Mouse (Mus musculus): Measurements from ENCODE around the gene Slc22a13. TPM values are rescaled to one million over a fixed set of nuclear protein-coding genes. Genes with fewer than 3 reads are reported as not detected.

The Slc22a13 gene
- total RNA-seq, 2 experiments from 2014 or later, result not detected

DNA sequence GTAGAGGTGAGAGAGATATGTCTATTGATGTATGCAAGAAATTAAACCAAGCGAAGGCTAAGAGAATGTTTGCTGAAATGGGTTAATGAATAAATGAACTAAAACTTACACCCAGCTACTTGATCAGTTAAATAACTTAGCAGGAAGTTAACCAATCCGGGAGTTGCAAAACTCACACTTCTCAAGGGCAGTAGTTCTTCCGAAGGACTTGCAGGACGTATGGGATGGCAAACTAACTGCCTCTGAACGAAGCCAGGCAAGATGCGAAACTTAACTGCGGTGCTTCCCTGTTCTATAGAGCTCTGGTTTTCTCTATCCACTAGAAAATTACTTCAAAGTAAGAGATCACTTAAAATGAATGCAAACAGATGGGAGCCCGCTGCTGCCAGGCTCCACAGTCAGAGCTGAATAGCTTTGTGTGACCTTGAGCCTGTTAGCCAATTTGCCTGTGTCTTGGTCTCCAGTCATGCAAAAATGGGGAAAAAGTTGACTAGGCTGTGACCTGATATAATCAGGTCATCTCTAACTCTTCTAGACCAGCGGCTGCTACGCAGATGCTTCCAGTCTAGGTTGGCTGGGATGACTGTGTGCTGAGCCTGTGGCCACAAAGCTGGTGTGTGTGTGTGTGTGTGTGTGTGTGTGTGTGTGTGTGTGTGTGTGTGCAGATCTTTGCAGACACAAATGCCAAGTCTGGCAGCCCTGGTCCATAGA, 9.6 kb downstream of the Slc22a13 start:
- DNase-seq, result no peak

DNA sequence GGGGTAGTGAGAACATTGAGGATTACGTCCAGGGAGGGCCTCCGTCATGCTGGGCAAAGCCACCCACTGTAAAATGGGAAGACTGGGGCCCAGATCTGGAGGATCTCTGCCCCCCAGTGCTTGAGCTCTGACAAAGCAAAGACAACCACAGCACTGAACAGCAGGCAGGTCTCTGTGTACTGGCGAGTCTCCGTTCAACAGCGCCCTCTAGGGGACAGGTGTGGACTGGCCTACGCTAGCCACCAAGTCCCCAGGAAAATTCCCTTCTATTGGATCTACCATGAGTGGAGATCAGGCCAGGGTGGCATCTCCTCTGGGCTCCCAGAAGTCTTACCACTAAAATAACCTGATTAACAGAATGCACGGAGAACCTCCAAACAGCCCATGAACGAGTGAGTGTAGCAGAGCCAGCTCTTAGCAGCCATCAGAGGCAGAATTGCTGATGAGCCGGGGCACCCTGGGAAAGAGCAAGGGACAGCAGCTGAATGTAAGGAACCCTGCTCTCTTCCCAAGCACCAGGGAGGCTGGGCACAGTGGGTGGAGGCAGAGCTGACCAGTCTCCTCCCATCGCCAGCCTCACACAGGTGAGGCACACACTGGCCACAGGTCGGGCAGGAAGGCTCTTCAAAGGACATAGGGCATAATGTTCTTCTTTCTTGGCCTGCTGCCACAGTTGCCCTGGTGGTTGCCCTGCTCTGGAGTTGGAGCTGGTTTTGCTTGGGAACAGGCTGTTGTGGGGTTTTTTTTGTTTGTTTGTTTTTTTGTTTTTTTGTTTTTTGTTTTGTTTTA, 16.5 kb downstream of the Slc22a13 start:
- peak; percentile 23 to 52 for DNase-seq

DNA sequence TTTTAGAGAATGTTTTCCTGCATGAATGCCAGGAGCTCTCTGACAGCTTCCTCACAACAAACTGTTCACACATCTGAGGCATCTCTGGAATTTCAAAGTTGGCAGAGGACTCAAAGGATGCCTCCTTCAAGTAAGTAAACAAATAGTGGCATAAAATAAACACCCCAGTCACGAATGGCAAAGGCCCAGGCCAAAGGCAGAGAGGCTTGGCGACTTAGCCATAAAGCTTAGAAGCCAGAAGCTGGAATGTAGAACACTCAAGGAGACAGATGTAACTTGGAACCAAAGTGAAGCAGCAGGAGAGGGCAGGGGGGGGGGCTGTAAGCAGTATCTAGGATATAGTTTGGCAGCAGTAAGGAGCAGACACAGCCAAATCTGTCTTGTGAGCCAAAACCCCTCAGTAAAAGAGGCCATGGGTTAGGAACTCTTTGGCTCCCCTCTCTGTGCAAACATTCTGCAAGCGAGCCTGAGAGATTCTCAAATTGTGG, 27.6 kb downstream of the Slc22a13 start:
- no peak for DNase-seq

DNA sequence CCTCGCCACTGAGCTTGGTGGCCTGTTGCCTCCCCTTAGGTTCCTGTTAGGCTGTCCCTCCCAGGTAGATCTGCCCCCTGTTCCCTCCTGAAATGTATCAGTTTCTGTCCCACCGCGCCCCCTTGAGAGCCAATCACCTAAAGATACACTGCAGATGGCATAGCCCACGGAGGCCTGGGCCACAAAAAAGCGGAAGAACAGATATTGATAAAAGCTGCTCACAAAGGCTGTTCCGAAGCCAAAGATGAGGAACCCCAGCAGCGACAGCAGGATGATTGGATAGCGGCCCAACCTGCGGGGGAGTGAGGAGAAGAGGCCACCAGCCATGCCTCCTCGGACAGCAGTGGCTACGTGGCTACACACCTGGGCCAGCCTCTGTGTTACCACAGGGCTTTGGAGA, 29.6 kb downstream of the Slc22a13 start:
- DNase-seq, result no peak

DNA sequence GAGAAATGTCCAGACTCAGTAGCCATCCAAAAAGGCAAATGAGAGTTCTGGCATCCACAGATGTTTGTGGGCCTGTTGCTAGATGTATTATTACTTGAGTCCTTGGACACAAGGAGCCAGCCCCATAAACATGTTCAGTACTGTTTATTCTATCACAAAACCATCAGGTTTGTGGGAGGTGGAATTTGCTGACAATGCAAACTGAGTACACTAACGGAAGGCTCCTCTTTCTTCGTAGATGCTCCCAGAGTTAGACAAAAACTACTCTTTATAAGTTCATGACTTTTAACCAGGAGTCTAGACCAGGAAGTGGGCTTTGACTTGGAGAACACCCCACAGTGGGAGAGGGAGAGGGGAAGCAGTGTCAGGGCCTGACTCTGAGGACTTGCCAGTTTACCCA, 41.3 kb downstream of the Slc22a13 start:
- no peak for DNase-seq

DNA sequence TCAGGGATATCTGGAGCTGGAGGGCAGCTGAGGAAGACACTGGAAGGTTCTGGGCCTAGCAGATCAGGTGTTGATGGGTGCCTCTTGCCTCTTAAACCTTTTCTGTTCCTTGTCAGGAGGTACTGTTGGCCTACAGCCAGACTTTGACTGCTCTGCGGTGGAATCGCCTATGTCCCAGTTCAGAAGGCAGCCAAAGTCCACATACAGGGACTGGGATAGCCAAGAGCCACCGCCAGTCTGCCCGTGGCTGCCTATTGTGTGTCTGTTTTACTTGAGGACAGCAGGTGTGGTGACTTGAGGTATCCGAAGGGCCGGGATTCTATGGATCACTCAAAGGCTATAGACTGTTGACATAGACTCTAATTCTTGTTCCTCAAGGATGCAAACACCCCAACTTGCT, 43.4 kb downstream of the Slc22a13 start:
- peak in 1 of 2 experiments; percentile 38 for DNase-seq

DNA sequence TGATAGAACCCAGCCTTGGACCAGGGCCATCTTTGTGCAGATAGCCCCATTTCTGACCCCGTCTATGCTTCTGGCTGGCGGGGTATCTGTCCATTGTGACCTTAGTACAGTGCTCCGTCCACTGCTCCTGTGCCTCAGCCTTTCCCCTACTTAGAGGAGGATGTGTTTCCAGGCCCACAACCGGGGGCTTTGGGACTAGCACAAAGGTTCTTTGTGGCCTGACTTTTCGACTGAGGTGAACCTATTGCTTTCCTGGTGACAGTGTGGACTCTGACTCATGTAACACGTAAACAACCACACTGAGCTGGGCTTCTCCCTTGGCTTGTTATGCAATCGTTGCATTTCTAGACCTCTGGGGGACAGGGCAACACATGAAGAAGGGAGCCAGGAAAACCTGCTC, 44.2 kb downstream of the Slc22a13 start:
- DNase-seq, result peak in 1 of 2 experiments; percentile 15

DNA sequence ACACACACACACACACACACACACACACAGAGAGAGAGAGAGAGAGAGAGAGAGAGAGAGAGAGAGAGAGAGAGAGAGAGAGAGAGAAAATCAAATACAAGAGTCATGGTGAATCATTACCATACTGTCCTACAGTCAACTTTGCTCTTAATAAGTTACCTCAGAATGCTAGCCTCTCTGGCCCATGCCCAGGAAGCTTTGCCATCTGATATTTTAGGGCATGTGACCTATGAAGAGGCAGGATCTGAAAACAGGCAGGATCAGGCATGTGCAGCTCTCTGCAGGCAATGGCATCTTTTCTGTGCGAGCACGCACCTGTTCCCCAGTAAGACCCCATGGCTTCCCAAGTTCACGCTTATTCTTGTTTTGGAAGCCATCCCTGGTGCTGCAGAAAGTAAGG, 48.2 kb downstream of the Slc22a13 start:
- DNase-seq, result peak in 1 of 2 experiments; percentile 27

DNA sequence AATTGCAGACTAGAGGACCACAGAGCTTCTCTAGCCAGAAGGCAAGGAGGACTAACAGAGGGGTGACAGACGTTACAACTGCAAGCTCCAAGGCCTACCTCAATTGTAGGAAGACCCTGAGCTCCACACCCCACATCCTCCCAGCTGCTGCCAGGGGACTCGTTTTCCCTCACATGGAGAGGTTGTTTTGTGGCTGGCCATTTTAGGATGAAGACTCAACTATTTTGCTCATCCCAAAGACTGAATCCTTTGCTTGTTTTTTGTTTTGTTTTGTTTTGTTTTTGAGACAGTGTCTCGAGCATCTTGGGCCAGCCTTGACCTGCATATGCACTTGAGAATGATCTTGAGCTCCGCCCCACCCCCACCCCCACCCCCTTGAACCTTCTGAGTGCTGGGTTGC, 50.0 kb downstream of the Slc22a13 start, which contains the start of gene Gm47289:
Gene Gm47289, plus strand, starts transcription at position 301 of the 400 bp plus-strand sequence.
- no peak for DNase-seq

DNA sequence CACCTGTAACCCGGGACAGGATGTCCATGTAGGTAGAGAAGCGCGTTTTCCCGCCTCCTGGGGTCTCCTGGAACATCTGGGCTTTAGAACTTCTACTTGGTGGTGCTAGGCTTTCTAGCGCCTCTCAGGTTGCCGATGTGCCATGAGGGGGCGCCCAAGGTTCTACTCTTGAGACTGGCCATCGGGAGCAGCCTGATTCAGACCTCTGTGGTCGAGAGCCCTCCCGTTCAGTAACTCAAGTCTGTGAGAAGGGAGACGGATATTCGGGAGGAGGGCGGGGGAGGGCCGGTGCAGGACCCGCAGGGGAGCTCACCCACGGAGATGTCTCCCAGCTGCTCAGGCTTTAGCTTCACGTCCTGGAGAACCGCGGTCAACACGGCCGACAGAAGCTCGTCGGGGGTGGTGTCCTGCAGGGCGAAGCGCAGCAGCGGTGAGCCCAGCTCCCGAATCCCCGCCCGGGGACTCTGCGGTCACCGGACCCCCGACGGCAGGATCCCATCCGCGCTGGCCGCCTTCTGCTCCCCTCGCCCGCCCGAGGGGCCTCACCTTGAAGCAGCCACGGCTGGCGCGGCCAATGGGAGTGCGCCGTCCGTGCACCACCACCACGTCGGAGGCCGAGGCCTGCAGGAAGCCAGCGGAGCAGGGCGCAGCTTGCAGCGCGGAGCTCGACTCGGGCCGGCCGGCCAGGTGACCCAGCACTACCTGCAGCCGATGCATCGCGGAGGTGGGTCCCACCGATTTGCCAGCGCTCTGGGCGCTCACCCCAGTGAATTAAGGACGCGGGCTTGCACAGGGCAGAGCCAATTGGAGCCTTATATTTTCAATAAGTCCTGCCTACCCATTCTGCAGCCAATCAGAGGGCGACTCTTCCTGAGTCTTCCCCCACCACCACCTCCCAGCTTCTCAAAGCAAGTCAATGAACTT, 52.4 kb downstream of the Slc22a13 start, which contains the start of gene Acaa1b:
Gene Acaa1b, minus strand, starts transcription at position 816 of the 924 bp plus-strand sequence.
- DNase-seq, result peak; percentile 78 to 89

DNA sequence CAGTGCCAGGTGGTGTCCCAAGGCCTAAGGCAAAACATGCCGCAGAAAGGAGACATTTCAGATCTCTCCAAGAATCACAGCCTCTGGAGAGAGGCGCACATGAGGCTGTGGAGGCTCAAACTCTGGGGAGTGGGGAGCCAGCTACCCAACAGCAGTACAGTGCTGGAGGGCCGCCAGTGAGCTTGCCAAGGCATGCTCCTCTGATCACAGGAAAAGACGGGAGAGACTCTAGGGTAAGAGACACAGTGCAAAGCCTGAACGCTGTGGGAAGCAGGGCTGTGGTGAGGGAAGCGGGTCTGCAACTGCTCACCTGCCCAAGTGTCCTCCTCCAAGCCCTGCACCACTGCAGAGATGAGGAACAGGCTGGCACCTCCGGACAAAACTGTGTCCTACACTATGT, 53.1 kb downstream of the Slc22a13 start:
- DNase-seq, result peak in 1 of 2 experiments; percentile 47

DNA sequence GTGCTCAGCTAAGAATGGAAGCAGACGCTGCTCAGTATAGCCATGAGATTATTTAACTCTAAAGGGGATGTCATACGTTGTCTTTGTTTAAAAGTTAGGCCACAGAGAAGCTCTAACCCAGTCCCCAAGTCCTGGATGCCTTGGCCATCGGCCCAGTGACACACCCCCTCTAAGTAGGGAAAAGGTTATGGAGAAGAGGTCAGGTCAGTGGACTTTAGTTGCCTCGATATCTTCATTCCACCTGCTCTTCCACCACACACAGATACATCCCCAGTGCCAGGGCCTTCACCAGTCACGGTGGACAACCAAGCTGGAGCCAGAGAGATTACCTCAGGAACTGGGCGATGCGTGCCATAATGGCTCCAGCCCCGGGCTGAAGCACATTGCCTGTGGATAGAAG, 53.5 kb downstream of the Slc22a13 start:
- peak in 1 of 2 experiments; percentile 33 for DNase-seq

DNA sequence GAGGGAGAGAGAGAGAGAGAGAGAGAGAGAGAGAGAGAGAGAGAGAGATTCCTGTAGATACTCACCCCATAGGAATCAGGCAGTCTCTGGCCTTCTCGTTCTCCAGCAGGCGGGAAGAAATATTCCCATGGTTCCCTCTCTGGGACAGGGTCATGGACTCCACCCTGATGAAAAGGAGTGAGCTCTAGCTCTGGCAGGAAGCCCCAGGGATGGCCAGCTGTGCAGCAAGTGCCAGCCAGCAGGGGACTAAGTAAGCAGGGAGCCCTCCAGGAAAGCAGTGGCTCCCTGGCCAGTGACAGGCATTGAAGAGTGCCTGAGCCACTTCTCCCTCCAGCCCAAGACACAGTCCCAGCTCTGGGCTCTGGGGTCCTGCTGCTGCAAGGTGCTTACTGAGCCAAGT, 57.1 kb downstream of the Slc22a13 start:
- DNase-seq, result peak in 1 of 2 experiments; percentile 11

DNA sequence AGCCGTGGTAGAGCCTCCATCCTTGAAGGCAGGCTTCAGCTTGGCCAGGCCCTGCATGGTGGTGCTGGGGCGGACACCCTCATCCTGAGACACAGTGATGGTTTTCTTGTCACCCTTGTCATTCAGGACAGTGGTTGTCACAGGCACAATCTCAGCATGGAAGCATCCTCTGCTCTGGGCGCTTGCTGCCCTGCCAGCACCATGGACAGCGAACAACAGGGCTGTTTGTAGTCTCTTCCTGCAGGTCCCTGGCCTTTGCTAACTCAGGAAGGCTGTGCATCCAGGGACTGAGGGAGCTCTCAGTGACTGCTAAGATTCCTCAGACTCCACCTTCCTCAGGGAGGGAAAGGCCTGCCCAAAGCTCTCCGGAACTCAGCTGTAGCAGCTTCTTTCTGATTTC, 59.3 kb downstream of the Slc22a13 start:
- peak; percentile 71 to 79 for DNase-seq

DNA sequence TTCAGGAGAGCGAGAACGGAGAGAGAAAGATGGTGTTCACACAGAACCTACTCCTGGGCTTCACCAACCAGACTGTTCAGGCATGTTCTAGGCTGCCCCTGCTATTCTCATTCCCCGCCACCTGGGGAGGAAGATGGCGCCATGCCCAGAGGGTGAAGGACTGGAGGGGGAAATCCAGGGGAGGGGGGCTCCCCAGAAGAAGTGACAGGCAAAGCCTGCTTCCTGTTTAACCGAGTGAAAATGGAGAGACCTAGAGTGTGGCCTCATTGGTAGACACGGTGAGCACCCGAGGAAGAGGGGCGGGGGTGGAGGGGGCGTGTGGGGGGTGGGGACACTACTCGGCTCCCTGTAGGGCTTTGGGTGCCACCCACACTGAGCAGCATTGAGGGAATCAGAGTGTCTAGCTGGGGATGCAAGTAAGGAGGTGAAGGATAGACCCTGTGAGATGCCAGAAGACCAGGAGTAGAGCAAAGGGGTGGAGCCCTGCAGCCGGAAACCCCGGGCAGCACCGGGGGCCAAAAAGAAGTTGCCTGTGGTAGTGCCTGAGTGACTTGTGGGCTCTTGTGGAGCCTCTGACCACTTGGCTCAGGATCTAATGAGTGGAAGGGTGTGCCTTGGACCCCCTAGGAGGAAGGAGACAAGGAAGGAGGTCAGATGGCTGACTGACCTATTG, 62.7 kb downstream of the Slc22a13 start:
- no peak for DNase-seq

DNA sequence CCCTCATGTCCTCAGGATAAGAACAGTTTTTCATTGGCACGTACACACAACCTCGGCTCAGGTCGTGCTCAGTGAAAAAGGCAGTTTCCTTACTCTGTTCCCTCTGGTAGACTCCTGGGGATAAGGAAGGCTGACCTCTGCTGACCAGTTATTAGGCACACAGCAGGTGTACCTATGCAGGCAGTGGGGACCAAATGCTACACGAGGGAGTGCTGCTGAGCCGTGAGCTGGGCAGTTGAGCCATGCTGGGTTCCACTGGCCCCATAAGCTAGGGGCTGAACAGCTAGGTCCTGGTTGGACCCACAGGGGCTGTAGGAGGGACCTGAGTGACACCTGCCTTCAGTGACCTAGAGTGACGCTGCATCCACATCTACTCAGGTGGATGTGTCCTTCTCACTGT, 63.3 kb downstream of the Slc22a13 start:
- no peak for DNase-seq

DNA sequence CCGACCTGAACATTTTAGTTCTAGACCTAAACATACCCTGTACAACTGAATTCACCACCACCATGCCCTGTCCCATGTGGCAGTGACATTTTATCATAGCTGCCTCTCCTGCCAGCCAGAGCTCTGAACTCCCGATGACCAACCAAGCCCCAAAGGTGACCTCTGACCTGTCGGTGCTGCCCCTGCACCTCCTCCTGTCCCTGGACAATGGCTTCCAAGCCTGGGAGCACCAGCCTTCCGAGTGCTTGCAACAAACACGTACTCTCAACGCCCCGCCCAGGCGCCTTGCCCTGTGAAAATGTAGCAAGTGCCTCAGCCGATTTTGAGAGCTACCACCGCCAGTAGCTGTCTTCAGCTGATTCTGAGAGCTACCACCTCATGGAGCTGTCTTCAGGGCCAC, 63.8 kb downstream of the Slc22a13 start:
- peak in 1 of 2 experiments; percentile 10 for DNase-seq

DNA sequence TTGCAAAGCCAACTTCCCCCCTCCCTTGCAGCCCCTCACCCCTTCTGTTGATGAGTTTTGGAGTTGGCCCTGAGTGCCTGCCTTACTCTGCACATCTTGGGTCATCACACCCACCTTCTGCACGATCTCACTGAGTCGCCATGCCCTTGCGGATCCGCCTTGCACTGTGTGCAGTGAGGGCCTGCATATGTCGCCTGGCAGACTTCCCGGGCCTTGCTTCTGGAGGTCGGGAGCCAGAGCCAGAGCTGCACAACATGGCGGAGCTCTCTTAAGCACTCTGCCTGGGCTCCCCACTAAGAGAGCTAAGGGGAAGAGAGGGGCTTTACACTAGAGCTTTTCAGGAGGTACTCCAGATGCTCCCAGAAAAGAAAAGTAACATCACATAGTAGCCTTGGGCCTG, 64.2 kb downstream of the Slc22a13 start:
- DNase-seq, result no peak

DNA sequence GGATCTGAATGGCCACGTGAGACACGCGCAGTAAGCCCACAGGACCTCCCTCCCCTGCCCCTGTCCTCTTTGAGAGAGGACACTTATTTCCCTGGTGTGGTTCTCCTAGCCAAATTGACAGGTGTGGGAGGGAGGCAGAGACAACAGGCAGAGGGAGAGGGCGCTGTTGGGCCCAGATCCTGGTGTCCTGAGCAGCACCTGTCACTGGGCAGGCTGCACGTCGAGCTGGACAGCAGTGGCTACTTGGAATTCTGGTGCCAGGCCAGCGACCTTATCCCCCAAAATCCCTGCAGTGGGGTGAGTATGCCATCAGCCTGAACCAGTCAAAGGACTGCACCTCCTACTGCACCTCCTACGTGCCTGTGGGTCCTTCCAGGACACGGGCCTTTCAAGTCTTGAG, 65.5 kb downstream of the Slc22a13 start:
- DNase-seq, result no peak

All from adrenal gland, postnatal 36 days (tissue).